Mouse (Mus musculus) frontal cortex, postnatal 25 days (tissue): Measurements from ENCODE around the gene Olfr523.
"Not testable (repeated sequence)": the region's sequence is repeated elsewhere in the genome, so short reads cannot be mapped to it uniquely, and the experiment has no call there.

ENCODE experiments used
- DNase-seq, 2 experiments: peaks; one replicate each; pipeline ENCODE4 v3.0.0; 2022; ENCODE audit warnings: low spot score in 2 of 2

The Olfr523 gene

DNA sequence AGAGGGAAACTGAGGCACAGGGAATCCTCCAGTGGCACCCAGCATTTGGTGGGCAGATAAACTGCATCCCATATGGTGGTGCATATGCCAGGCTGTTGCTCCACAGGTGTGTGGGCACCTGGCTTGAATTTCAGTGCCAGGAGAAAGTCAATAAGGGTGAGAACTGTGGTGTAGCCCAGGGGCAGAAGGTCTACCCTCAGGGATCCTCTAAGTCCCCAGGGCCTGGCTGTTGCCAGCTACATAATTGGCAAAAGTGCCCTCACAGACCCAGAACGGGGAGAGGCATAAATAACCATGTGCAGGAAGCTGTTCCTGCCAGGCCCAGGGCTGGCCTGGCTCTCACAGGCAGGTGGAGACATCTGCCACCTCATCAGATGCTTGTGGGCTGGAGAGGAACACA lies at the start of gene Olfr523:
Gene Olfr523 (plus strand): TSS at position 282 of the 400 bp plus-strand sequence.
- no peak for DNase-seq

GRCm38 (mm10) chr7:140124382-140124781 lies 48.6 kb upstream of the Olfr523 start:
- no peak for DNase-seq

DNA sequence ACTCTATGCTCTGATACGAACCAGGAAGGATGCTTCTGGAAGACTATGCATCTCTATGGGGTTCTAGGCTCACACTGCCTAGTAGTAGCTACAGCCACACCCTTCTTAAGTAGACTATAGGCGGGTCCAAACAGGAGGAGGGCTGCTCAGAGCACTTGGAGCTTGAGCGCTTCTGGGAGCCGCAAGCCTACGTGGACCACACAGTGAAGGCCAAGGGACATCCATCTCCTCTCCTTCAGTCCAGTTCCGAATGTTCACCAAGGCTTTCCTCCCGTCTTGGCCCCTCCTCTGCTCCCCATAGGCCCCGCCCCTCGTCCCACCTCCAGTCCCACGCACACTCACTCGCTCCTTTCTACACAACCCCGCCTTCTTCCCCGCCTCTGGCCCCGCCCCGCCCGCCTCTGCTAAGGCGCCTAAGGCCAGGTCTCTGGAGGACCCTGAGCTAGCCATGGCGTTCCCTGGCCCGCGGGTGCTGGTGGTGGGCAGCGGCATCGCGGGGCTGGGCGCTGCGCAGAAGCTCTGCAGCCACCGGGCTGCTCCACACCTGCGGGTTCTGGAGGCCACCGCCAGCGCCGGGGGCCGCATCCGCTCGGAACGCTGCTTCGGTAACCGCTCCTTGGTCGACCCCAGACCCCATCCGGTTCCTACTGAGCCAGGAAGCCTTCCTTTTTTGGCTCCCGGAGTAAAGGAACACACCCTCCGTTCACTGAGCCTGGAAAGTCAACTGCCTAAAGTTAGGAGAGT lies 47.6 kb upstream of the Olfr523 start:
- peak; percentile 61 to 72 for DNase-seq

- no peak for DNase-seq
Observed at GRCm38 (mm10) chr7:140126022-140126350, 47.0 kb upstream of the Olfr523 start.

- no peak for DNase-seq
Observed at GRCm38 (mm10) chr7:140126934-140127333, 46.1 kb upstream of the Olfr523 start.

GRCm38 (mm10) chr7:140127911-140128310 lies 45.1 kb upstream of the Olfr523 start:
- no peak for DNase-seq

DNA sequence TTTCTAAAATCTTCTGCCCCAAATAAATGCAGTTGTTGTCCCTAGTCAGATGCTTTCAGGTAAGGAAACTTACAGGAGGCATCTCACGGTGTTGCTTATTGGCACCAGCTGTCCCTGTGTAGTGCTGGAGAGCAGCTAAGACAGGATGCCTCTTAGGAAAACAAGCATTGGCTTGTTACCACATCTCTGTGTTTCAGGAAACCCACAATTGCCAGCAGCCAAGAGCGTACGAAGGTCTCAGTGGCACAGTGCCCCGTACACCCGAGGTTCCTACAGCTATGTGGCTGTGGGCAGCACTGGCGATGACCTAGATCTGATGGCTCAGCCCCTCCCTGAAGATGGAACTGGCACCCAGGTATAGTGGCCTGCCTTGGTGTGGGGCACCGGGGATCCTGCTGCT lies 40.8 kb upstream of the Olfr523 start:
- not testable (repeated sequence) for DNase-seq

- not testable (repeated sequence) for DNase-seq
Observed at GRCm38 (mm10) chr7:140134033-140134432, 39.0 kb upstream of the Olfr523 start.

- no peak for DNase-seq
Observed at GRCm38 (mm10) chr7:140135106-140135770, 37.8 kb upstream of the Olfr523 start.

- peak; percentile 98 to 99 for DNase-seq
Observed at GRCm38 (mm10) chr7:140137135-140138020, 35.6 kb upstream of the Olfr523 start, which contains the start of gene Mtg1. Mtg1 (plus strand) TSS chr7:140137564.

DNA sequence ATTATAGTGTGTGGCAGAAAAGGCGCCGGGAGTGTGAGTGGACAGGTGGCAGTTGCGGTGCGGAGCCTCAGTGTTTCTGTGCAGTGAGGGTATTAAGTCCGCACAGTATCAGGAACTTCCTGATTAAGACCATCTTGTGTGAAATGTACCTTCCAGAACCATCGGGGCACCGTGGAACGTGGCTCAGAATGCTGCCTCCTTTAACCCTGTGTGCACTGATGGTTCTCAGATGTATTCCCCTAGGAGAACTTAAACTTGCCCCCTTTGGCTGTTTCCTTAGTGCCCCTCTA lies 35.1 kb upstream of the Olfr523 start:
- no peak for DNase-seq

GRCm38 (mm10) chr7:140141350-140141749 lies 31.7 kb upstream of the Olfr523 start:
- DNase-seq, result no peak

DNA sequence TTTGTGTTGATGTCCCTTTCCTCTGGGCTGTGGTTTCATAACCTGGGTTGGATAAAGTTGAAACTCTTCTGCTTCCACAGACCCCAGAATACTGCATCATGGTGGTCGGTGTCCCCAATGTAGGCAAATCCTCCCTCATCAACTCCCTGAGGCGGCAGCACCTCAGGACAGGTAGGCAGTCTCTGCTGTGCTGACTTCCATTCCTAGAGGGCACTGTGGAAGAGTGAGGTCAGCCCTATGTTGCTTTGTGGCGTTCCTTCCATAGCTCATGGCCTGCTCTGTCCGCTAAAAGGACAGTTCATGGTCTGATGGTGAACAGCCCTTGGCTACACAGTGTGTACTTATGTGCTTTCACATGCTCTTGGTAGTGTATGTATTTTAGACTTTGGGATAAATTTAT lies 28.5 kb upstream of the Olfr523 start:
- no peak for DNase-seq

DNA sequence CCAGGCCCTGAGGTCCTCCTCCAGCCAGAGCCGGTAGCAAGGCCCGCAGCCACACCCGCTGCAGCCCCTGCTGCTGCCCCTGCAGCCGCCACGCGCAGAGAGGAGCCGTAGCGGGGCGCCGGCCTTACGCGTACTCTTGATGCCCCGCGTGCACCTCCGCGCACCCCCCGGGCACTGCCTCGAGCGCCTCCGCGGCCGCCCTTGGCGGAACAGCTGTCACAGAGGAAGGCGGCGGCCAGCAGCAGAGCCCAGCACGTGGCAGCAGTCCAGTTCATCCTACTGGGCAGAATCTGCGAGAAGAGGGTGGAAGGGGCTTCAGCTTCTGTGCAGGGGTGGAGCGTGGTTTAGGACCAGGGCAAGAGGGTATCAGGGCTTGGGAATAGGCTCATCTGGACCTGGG lies 19.6 kb upstream of the Olfr523 start:
- DNase-seq, result peak; percentile 37 to 42

GRCm38 (mm10) chr7:140153829-140154217 lies 19.2 kb upstream of the Olfr523 start:
- DNase-seq, result no peak

DNA sequence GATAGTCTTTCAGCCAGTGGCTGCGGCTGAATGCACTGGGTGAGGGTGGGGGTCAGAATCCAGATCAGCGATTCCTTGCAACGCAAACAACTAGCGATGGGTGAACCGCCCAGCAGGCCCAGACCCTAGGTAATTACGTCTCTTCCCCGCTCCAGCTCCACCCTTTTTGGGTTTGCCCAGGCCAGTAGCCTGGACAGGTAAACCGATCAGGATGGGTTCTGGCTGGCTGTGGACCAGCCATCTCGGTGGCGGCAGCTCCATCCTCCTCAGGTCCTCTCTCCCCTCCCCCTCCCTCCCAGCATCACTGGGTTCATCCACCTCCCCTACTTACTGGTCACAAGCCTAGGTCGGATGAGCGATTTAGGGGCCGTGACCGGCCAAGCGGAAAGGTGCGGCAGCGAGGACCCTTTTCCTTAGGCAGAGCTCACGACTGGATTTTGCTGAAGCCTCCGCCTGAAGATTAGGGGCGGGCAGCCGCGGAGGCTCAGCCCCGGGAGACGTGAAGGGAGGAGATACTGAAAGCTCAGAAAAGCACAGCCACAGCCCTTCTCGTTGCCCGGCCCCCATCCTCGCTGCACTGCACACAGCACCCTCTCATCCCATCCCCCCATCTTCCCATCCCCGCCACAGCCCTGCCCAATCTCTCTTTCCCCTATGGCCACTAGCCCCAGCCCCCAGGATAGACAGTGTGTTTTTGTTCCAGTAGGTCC lies 18.6 kb upstream of the Olfr523 start, which contains the start of gene Sprn:
Gene Sprn (minus strand): TSS at position 660 of the 710 bp plus-strand sequence.
- peak; percentile 38 to 65 for DNase-seq

GRCm38 (mm10) chr7:140160363-140160762 lies 12.7 kb upstream of the Olfr523 start:
- DNase-seq, result no peak

DNA sequence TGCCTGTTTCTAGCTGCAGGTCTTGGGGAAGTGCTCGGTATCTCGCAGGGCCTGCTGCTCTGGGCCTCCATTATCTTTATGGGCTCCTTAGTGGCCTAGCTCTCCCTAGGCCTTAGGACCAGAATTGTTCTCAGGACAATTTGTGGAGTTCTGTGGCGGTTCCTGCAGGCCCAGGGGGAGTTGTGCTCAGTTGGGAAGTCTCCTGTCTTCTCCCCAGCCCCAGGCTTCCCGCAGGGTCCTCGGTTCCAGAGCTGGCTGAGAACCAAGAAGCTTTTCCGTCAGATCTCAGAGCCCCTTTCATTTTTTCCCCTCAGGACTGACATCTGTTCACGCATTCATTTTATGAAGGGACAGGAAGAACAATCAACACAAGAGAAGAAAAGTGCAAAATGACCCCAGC lies 8.4 kb upstream of the Olfr523 start, which contains the start of gene Olfr522:
Gene Olfr522 (minus strand): TSS at position 101 of the 400 bp plus-strand sequence.
- DNase-seq, result no peak

GRCm38 (mm10) chr7:140167950-140168349 lies 5.1 kb upstream of the Olfr523 start:
- no peak for DNase-seq

DNA sequence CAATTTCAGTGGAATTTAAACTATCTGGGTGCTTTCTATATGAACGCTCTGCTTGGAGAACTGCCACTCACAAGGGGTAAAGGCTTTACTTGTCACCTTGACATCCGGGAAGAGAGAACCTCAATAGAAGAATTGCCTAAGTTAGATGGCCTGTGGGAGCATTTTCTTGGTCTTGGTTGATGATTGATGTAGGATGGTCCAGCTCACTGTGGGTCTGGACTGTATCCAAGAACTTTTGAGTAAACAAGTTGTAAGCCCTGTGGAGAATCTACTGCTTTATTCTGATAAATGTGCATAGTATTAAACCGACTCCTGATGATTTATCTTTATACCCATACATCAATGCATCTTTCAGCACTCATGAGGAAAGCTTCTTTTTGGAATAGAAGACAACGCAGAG lies 3.6 kb upstream of the Olfr523 start:
- no peak for DNase-seq

DNA sequence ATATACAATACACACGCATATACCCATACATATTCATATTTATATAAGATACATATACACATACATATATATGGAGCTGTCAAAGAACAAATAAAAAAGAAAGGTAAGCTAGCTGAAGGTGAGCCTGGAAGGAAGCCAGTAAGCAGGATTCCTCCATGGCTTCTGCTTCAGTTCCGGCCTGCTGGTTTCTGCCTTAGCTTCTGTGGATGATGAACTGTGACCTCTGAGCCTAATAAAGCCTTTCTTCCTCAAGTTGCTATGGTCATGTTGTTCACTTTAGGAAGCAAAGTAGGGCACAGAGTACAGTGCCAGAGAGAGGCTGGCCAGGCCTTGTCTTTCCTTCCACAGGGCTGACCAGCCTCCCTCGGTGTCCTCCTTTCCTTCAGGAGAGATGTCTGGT lies 2.2 kb upstream of the Olfr523 start:
- no peak for DNase-seq

- no peak for DNase-seq
Observed at GRCm38 (mm10) chr7:140179176-140179575, 6.2 kb downstream of the Olfr523 start.
